Mouse (Mus musculus) lung, adult 2 months (tissue): ENCODE results near the gene Ankrd9. TPM values are rescaled to one million over a fixed set of nuclear protein-coding genes. Genes with fewer than 3 reads are reported as not detected.

Experiments used
- DNase-seq: peaks from one replicate; pipeline ENCODE4 v3.0.0; 2022
- H3K4me1 ChIP-seq: fragments of 200-500 bp; 2 replicates; pipeline ENCODE4 v1.6.1; 2011; ENCODE audit warnings: low read length; ENCODE audit not compliant: control insufficient read depth, insufficient read depth
- H3K4me3 ChIP-seq: fragments of 200-500 bp; replicated peaks from 2 replicates; pipeline ENCODE3; 2011; ENCODE audit warnings: low read depth, mild to moderate bottlenecking, control low read depth, low read length; ENCODE audit errors: extremely low read depth
- CTCF ChIP-seq: fragments of 200-500 bp; IDR thresholded peaks from 2 replicates; pipeline ENCODE4 v1.5.1; 2011; ENCODE audit warnings: mild to moderate bottlenecking, low read length, control low read depth; ENCODE audit not compliant: insufficient read depth
- POLR2A ChIP-seq: fragments of 200-500 bp; IDR thresholded peaks from 2 replicates; pipeline ENCODE4 v1.6.1; 2011; ENCODE audit warnings: low read depth, mild to moderate bottlenecking, control low read depth, low read length, borderline replicate concordance; ENCODE audit errors: extremely low read depth
- WGBS: fragments of 180-500 bp; shearing (Covaris S2); methylation state at CpG from one replicate; pipeline ENCODE4 v1.1.7; 2018; 5-methylcytosine and 5-hydroxymethylcytosine counted together
- polyA plus RNA-seq: library from polyadenylated mRNA; depleted of rRNA; stranded (reverse); fragments of >200 nt; gene quantifications from 2 replicates; pipeline ENCODE4 v1.2.3, GENCODE M21; 2012

Gene Ankrd9
- polyA plus RNA-seq, 1 experiment, result 24.5 TPM

DNA sequence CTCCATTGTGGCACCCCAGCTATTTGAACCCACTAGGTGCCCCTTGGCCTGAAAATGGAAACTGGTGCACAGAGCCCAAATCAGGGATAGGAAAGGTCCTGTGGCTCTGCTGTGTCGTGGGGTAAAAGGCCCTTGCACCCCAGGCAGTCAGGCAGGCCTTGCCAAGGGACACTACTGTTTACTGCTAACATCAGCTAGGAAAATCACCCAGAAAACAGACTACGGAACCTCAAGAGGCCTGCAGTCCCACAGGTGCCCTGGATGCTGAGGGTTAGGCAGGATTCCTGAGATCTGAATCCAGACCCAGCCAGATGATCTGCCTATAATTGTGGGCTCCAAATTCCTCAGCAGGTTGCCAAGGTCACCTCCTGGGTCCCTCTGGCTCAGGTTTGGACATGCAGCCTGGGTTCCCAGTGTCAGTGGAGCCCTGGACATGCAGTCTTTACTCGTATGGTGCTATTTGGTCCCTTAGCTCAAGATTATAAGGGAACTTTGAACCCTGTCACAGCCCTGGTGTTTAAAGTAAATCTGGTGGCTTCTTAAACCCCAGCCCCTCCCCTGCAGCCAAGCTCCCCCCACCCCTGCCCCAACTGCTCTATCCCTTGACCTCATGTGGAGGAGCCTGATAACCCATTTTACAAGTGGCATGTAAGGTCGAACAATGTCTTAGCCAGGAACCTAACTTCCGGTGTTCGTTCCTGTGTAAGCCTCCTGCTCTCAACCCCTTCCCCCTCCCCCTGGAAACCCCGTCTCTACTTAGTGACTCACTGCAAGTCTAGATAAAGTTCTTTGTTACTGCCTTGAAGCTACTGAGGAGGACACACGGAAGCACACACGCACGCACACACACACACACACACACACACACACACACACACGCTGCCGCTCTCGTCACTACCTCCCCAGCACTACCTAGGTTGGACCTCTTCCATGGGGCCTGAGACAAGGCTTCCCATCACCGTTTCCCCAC, 28.6 kb upstream of the Ankrd9 start:
- 40% methylated on average over 14 of the region's 14 CpGs for WGBS
- no peak for TF ChIP-seq CTCF
- no peak for TF ChIP-seq POLR2A
- no peak overlapping the region for H3K4me3 ChIP-seq
- no peak for DNase-seq
- peaks cover 15% of the 10 kb centered on the region for H3K4me1 ChIP-seq

DNA sequence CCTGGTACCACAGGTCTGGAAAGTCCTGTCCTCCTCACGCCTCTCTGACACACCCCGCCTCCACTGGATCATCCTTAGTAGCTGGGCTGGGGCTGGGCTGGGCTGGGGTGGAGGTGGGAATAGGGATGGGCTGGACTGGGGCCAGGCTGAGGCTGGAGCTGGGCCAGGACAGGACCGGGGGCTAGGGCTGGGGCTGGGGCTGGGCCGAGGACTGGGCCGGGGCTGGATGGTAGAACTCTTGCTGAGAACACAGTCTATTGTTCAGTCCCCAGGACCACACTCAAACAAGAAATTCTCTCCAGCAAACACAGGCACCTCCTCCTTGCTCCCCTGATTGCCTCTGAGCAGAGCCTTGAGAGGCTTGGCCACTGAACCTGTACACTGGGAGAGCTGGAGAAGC, 27.5 kb upstream of the Ankrd9 start:
- TF ChIP-seq POLR2A (no peak), CTCF (no peak)
- 52% methylated on average over 5 of the region's 5 CpGs for WGBS
- DNase-seq, result no peak
- H3K4me1 ChIP-seq, result peaks cover 15% of the 10 kb centered on the region
- H3K4me3 ChIP-seq, result no peak overlapping the region

DNA sequence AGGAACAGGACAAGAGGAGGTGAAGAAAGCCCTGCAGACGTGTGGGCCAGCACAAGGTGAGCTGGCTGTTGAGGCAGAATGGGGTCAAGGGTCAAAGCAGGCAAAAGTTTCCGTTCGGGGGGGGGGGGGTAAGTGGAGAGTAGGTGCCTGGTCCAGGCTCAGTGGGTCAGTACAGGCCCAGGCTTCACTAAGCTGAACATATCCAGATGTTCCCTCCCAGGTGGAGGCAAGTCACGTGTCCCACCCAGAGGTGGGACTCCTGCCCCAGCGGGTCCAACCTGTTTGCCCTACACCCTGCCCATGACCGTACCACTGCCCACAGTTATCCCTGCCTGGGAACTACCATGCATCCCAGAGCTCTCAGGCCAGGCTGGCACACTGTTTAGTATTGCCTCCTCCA, 27.0 kb upstream of the Ankrd9 start:
- Histone ChIP-seq H3K4me1 (peaks cover 15% of the 10 kb centered on the region), H3K4me3 (no peak overlapping the region)
- WGBS, result 78% methylated on average over 6 of the region's 6 CpGs
- DNase-seq, result no peak
- TF ChIP-seq POLR2A, result no peak
- TF ChIP-seq CTCF, result no peak

DNA sequence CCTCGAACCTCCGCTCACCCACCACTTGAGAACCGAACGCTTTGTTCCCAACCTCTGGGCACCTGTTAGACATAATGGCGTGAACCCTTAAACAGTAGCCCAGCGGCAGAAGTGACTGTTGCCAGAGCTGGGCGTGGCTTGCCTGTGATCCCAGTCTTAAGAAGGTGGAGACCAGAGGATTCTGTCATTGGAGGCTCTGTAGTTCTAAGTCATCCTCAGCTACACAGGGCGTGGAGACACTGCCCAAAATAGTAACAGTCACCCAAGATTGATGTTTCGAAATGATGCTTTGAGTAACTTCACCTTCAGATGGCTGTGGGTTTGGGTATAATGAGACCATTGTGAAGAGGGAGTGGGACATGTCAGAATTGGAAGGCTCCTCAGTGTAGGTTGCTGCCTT, 25.3 kb upstream of the Ankrd9 start:
- WGBS, result 71% methylated on average over 9 of the region's 9 CpGs
- DNase-seq, result no peak

DNA sequence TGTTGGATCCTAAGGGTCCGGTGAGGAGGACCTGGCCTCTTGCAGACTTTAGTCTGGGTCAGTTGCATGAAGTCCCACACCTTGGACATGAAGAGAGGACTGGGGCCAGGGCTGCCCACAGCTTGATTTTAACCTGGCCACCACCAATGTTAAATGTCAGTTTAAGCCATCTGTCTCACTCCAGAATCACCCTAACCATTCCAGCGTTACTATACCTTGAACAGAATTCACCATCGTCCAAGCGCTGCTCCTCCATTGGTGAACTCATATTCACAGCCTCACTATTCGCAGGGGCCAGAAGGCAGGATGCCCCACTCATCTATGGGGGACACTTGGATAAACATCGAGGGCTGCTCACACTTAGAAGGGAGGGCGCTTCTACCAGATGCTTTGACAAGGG, 22.1 kb upstream of the Ankrd9 start:
- no peak for TF ChIP-seq POLR2A
- no peak for TF ChIP-seq CTCF
- Histone ChIP-seq H3K4me1 (no peaks in the 10 kb centered on the region), H3K4me3 (no peak overlapping the region)
- WGBS, result 85% methylated on average over 7 of the region's 7 CpGs
- DNase-seq, result no peak

More for the DNA sequence above, 25.3 kb upstream of the Ankrd9 start:
- TF ChIP-seq POLR2A, result no peak
- TF ChIP-seq CTCF, result no peak
- peaks cover 13% of the 10 kb centered on the region for H3K4me1 ChIP-seq
- no peak overlapping the region for H3K4me3 ChIP-seq

DNA sequence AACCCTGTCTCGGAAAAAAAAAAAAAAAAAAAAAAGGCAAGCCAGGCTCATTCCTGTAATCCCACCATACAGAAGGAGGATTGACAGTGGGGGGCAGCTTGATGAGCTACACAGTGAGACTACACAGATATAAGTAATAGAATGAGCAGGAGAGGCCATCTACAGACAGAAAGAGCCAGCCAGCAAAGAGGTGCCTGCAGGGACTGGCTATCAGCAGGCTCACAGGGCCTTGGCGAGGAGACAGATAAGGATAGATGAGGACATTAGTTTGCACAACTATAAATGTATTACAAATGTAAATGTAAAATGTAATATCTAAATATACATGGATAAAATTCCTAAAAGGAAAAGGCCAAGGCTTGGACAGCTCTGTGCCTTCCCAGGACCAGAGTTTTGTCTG, 21.0 kb upstream of the Ankrd9 start:
- WGBS, result 83% methylated on average over 2 of the region's 2 CpGs
- no peak overlapping the region for H3K4me3 ChIP-seq
- no peaks in the 10 kb centered on the region for H3K4me1 ChIP-seq
- DNase-seq, result no peak
- no peak for TF ChIP-seq CTCF
- no peak for TF ChIP-seq POLR2A

DNA sequence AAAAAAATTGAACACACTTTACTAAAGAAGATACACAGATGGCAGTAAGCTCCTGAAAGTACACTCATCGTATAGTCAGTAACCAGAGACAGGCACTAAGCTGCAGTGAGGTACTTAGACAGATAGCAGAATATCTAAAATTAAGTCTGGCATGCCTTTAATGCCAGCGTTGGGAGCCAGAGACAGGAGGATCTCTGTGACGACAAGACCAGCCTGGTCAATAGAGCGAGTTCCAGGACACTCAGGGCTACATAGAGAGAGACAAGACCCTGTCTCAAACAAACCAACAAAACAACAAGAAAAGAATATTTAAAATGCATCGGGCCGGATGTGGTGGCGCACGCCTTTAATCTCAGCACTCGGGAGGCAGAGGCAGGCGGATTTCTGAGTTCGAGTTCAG, 19.3 kb upstream of the Ankrd9 start:
- TF ChIP-seq CTCF (no peak), POLR2A (no peak)
- Histone ChIP-seq H3K4me3 (no peak overlapping the region), H3K4me1 (no peaks in the 10 kb centered on the region)
- WGBS, result 98% methylated on average over 11 of the region's 11 CpGs
- DNase-seq, result no peak

DNA sequence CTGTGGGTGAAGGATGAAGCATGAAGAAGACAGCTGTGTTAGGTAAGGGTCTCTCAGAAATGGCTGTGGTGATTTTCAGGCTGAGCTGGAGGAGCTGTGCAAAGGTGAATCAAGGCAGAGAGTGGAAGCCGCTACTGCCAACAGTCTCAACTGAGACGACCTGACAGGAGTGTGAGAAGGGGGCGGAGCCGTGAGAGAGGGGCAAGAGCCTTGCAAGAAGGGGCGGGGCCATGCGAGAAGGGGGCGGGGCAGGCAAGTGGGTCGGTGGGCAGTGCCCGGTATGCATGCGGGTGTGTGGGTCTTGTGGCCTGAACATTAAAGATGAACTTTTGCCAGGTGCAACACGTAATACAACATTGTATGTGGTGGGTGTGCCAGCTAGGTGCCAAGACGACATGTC, 15.8 kb upstream of the Ankrd9 start:
- Histone ChIP-seq H3K4me3 (no peak overlapping the region), H3K4me1 (no peaks in the 10 kb centered on the region; the same call in 1 of the 2 replicates)
- no peak for TF ChIP-seq CTCF
- TF ChIP-seq POLR2A, result no peak
- DNase-seq, result no peak
- 35% methylated on average over 12 of the region's 12 CpGs for WGBS

DNA sequence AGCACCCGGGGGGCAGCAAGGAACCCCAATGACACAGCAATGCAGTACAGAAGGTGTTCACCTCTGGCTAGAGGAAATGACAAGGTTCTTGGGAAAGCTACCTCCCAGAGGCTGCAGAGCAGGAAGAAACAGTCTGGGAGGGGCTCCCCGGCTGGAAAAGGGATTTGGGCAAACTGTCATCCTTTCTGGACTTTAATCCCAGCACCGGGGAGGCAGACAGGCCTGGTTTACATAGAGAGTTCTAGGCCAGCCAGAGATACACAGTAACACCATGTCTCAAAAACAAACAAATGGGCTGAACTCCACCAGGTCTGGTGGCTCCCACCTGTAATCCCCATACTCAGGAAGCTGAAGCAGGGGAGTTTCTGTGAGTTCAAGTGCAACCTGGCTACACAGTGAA, 14.4 kb upstream of the Ankrd9 start:
- 76% methylated on average over 3 of the region's 3 CpGs for WGBS
- DNase-seq, result no peak
- no peak for TF ChIP-seq POLR2A
- TF ChIP-seq CTCF, result no peak

DNA sequence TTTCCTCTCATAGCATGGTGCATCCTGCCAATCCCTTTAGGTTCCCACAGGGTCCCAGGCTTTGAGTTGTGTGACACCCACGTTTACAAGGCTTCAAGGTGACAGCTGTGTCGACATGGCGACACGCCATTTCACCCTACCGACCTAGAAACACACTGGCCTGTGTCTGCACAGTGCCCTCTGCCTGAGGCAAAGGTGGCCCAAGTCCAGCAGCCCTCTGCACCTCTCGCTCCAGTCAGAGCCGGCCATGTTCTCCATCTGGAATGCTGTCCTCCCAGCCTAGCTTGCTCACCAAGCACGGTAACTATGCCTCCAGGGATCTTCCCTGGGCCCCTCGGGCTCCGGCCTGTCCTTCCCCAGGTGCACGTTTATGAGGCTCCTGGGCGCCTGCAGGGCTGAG, 13.9 kb upstream of the Ankrd9 start:
- no peak for DNase-seq
- H3K4me3 ChIP-seq, result no peak overlapping the region
- 76% methylated on average over 12 of the region's 12 CpGs for WGBS
- H3K4me1 ChIP-seq, result no peaks in the 10 kb centered on the region; the same call in 1 of the 2 replicates
- TF ChIP-seq CTCF (no peak), POLR2A (no peak)

More for the DNA sequence above, 14.4 kb upstream of the Ankrd9 start:
- no peaks in the 10 kb centered on the region; the same call in 1 of the 2 replicates for H3K4me1 ChIP-seq
- no peak overlapping the region for H3K4me3 ChIP-seq

DNA sequence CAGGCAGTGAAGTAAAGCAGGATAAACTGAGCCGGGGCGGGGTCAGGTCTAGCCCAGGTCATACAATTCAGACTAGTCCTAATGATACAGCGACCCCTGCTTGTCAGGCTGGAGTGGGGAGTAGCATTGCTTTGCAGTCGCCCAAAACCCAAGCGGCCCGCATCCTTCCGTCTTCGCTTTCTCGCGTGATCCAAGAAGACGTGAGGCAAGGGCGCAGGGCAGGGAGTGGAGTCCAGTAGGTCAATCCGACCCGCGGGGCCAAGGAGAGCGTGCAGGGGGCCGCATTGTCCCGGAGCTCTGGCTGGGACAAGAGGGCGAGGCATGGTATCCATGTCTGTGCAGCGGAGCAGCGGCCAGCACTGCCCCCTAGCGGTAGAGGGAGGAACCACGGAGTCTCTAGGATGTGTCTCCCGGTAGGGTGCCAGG, 13.3 kb upstream of the Ankrd9 start:
- peak; percentile 96 for DNase-seq
- H3K4me3 ChIP-seq, result peak overlapping the region; percentile 84
- no peaks in the 10 kb centered on the region; the same call in 1 of the 2 replicates for H3K4me1 ChIP-seq
- WGBS, result under 1% methylated on average over 24 of the region's 24 CpGs
- no peak for TF ChIP-seq POLR2A
- peak; percentile 95 for TF ChIP-seq CTCF
